Mouse (Mus musculus): ENCODE measurements around the gene Epb41l5.

Gene Epb41l5

DNA sequence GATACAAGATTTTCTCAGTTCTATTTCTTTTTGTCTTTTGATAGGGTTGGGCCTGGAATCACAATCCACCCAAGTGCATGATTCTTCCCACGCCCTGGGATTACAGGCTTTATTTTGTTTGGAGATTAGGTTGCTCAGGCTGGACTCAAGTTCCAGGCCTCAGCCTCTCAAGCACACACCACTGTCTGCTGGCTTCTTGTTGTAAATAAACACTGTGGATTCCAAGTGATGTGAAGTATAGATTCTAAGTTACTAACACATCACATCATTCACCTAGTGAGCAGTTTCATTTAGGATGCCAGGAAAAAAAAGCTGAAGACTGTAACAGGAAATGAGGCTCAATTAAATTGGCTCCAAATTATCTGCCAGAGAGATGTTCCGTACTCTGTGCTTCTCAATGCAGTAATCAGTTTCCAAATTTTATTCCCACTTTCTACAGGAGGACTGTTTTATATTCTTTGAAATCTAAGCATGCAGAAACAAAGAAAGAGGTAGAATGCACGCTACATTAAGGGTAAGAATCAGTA, 51.8 kb downstream of the Epb41l5 start:
- DNase-seq (ENCODE audit: low spot score in 2 of 2) = no peak

DNA sequence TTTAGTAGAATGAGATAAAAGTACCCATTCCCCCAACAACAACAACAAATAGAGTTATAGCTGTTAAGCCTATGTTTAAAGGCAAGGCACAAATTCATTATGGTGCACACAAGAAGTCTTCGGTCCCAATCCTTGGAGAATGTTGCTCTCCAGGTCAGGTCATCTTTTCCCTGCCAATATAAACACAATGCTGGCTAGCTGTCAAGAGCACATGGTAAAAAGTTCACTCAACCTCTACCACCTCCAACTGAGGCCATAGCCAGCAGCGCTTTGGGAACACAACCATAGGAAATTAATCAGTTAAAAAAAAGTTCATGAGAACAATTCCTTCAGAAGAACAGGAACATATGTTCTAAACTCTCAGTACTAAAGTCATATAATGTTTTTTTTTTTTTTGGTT, 58.8 kb downstream of the Epb41l5 start:
- no peak for DNase-seq (ENCODE audit: low spot score in 2 of 2)

DNA sequence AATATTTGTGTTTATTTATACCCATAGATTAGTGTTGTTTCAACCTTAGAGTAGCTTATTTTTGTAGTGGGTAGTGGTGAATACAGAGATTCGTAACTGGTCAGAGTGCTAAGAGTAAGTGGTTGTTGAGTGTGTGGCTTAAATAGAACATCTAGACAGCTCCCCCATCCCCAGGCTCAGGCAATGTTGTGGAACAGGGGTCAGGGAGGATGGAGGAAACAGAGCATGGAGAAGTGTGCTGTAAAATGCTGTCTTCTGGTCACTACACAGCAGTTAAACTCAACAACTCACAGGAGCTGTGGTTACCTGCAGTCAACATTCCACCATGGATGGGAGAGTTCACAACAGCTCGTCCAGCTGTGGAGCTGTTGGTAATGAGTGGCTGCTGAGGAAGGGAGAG, 63.8 kb downstream of the Epb41l5 start:
- no peak for DNase-seq (ENCODE audit: low spot score in 2 of 2)

DNA sequence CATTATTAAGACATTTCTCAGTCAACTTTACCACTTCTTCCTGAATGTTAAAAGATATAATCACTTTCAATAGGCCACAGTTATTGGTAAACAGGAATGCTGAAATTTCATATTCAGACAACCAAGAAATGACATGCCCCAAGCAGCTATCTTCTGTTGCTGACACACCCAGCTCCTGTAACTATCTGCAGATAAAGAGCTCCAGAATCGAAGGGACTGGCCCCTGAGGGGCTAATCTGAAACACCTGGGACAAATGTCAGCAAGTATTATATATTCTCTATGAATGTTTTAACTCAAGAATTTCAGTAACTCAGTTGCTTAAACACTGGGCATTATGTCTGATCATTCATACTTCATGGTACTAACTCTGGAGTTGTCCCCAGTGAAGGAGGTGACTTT, 78.7 kb downstream of the Epb41l5 start:
- DNase-seq (ENCODE audit: low spot score in 2 of 2) = no peak

DNA sequence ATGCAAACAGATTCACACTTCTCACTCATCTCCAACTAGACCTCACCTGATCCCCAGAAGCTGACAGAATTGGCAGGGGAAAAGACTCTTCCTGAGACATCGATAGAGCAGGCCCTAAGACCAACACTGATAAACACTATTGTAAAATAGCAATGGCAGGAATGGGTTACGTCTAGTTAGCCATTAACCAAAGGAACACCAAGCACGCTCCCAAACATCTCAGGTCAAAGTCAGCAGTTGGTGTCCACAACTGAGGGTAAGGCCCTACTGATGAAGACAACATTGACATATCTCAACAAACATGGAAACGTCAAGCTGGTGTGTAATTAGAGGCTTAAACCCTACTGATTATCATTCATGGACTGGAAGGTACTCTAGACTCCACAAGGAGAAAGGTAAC, 83.3 kb downstream of the Epb41l5 start:
- DNase-seq (ENCODE audit: low spot score in 2 of 2) = no peak

DNA sequence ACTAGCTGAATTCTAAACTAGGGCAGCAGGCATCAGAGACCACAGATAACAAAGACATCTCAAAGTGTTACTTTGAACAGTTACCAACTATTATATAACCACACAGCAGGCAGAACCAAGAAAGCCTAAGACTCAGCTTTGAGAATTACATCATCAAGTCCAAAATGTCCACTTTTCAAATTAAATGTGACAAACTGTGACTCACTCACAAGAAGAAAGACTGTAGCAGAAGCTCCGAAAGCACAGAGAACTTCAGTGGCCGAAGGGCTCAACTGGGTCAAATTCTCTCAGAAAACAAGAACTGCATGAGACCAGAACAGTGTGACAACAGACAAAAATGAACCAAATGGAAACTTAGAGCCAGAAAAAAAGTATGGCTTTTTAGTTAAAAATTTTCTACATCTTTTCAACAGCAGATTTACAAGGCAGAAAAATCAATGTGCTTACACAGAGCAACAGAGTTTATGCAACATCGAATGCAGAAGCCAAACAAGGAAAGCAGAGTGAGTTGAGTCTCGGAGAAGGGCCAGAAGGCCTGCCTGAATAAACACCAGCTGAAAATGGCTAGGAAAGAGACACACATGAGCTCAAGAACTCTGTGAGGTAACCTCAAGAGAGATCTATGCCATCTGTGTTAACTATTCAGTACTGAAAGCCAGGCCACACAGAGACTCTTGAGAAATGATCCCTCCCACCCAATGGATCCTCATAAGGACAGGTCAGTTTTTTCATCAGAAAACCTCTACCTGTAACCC, 91.0 kb downstream of the Epb41l5 start:
- DNase-seq (ENCODE audit: low spot score in 2 of 2) = no peak

DNA sequence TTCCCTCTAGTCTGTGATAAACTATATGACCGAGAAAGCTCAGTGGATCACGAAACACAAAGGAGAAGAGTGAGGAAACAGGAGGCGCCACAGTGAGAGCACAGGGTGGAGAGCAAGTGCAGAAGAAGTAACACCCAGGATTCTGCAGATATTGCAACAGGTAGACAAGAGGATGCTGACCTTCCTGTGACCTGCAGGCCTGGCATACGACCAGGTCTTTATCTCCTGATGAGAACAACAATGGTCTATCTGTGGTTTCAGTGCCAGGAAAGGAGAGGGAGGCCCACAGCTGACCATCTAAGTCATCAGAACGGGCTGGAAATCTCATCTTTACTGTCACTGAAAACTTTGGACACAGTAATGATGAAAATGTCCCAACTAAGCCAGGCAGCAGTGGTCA, 93.1 kb downstream of the Epb41l5 start:
- DNase-seq (ENCODE audit: low spot score in 2 of 2) = no peak

DNA sequence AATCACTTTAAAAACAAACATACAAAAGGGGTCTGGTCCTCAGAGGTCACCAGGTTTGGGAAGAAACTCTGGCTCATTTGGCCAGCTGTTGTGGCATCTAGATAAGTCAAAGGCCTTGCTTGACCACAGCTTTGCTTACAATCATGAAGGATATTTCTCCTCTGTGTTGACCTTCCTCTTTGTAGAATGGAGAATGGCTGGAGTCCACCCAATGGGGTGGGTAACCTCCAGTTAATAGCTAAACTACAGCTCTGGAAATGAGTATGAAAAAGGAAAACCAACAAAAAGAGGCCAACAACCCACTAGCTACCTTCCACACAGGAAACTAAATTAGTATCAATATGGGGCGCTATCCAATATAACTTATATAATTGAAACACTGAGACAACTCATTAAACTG, 97.1 kb downstream of the Epb41l5 start:
- no peak for DNase-seq (ENCODE audit: low spot score in 2 of 2)

DNA sequence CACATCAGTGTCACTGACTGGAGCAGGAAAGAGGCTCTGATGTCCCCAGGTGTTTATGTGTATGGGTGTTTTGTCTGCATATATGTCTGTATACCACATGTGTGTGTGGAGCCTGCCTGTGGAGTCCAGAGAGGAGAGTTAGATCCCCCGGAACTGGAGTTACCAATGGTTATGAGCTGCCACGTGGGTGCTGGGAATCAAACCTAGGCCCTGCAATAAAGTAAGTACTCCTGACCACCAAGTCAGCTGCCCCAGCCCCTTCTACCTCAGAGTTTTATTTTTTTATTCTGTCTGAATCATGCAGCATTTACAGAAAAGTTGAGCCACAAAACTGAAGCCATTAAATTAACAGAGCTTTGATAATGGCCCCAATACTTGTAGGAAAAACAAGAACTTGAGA, 98.7 kb downstream of the Epb41l5 start:
- DNase-seq (ENCODE audit: low spot score in 2 of 2) = no peak

DNA sequence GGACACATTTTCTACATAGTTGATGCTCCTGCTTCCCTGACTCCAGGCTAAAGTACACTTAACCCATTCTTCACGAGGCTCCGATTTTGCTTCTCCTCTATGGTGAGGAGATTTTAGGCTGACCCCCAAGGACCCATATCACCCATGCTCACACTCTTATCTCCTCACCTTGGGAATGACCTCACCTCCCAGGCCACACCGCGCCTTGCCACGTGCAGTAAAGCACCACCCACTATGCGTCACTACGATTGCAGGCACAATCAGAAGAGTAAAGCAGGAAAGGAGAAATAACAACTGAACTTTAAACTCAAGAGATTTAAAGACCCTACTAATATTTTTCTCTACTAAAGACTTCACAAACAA, 99.5 kb downstream of the Epb41l5 start:
- DNase-seq (ENCODE audit: low spot score in 2 of 2) = no peak

DNA sequence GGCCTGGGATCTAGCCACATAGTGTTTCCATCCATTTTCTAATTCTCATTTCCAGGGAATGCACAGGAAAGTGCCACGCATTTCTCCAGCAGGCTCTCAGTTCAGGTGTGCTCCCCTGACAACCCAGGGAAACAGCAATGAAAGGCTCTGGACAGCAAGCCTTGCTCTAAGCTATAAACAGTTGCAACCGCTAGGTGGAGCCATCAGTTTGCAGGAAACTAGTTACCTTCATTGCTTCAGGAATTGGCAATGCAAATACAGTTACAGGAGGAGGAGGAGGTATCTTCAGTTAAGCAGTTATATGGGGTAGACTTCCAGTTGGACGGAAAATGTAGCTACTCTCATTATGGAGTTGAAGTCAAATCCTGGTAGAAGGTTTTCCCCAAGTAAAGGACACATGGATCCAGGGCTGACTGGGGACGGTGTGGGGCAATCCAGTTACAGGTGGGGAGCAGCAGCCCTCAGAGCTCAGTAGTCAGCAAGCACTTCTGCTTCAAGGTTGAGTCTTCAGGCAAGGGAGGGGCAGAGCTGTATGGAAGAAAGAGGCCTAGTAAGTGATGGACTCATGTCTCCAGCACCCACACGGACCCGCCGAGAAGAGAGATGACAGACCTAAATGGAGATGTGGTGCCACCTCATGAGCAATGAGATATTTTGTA, 100.0 kb downstream of the Epb41l5 start:
- DNase-seq (ENCODE audit: low spot score in 2 of 2) = peak; percentile 54 to 82

DNA sequence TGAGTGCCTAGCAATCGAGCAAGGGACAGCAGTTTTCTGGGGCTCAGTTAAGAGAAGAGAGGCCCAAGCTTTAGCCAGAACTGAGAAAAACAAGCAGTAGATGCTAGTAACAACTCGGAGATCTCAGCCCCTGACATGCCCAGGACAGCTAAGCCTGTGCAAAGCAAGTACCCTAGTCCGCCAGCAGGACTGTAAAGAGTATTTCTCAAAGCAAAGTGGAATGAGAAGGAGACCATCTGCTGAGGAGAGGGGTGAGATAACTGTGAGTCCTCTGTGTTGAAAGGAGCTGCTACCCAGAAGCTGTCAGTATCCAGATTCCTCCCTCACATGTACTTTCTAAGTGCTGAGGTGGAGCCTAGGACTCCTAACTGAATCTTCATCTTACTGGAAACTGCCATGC, 102.3 kb downstream of the Epb41l5 start:
- no peak for DNase-seq (ENCODE audit: low spot score in 2 of 2)

DNA sequence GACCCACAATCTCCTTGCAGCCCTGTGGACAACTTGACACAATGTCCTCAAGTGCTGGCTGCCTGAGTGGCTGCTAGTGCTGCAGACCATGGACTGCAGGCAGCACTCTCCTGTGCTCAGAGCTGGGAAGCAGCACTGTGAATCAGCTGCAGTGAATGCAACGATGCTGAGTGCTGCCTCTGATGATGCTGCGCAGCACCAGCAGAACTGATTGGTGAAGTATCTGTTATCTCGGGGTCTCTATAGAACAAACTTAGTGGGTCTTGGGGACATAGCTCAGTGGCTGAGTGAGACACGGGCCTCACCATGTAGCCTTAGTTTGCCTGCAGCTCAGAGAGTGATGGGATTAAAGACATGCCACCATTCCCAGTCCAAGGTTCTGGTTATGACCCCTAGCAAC, 103.1 kb downstream of the Epb41l5 start:
- no peak for DNase-seq (ENCODE audit: low spot score in 2 of 2)

DNA sequence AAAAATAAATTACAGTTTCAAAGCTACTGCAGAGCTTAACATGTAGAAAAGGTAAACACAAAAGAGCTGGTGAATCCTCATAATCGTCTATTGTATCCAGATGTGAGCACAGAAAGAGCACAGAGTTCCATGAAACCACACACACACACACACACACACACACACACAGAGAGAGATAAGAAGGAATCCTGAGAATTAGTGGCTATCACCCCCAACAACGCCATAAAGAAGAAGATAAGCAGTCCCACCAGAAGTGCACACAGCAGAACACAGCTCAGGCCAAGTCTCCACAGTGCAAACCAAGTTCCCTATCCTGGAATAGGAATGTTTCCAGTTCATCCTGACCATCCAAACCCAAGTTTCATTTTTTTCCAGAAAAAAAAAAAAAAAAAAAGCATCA, 103.6 kb downstream of the Epb41l5 start:
- DNase-seq (ENCODE audit: low spot score in 2 of 2) = no peak

DNA sequence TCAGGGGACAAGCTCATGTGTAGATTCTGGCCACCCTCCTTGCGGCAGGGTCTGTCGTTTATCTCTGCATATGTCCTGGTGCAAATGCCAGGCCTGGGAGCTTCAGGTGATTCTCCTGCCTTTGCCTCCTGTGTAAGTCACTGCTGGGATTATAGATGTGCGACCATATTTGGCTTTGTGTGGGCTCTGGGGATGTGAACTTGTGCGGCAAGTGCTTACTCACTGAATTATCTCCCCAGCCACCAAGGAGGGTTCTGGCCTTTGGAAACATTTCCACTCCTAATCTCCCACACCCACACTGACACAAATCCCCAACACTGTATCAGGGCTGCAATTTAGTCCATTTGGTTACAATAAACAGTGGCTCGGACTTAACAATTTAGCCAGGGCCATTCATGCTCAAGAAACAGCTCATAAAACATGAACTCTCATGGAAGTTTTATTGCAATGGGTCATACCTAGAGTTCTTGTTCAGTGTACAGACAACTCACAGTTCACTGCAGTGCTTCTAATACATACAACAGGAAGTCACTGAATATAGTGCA, 104.1 kb downstream of the Epb41l5 start:
- no peak for DNase-seq (ENCODE audit: low spot score in 2 of 2)

DNA sequence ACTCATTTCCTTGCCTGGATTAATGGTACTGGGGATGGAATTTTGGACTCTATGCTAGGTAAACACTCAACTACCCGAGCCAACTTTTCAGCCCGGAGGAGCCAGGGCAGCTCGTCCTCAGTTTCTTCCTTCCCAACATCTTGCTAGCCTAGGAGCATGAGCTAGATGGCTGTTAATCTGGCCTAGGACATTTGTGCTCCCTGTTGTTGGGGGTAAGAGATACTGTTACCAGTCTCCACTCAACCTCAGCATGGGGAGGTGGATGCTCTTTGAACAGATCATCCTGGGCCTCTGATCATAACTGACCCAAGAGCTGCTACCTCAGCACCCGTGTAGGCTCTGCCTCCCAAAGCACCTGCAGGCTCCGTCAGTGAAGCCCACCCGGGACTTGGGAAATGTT, 105.5 kb downstream of the Epb41l5 start:
- no peak for DNase-seq (ENCODE audit: low spot score in 2 of 2)

DNA sequence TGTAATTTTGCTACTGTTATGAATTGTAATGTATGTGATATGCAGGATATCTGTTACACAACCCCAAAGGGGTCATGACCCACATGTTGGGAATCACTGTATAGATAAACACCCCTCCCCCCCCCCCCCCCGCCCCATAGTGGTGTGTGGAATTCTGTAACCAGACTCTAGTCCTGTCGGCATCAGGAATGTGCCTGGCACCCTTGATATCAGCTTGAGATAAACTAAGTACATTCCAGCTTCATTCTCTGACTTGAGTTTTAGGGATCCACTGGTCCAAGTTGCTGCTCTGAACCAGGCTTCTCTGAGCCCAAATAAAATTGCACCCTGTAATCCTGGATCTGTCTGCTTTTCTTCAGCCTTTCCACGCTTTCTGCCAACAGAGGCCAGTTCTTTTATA, 107.2 kb downstream of the Epb41l5 start:
- DNase-seq (ENCODE audit: low spot score in 2 of 2) = no peak

DNA sequence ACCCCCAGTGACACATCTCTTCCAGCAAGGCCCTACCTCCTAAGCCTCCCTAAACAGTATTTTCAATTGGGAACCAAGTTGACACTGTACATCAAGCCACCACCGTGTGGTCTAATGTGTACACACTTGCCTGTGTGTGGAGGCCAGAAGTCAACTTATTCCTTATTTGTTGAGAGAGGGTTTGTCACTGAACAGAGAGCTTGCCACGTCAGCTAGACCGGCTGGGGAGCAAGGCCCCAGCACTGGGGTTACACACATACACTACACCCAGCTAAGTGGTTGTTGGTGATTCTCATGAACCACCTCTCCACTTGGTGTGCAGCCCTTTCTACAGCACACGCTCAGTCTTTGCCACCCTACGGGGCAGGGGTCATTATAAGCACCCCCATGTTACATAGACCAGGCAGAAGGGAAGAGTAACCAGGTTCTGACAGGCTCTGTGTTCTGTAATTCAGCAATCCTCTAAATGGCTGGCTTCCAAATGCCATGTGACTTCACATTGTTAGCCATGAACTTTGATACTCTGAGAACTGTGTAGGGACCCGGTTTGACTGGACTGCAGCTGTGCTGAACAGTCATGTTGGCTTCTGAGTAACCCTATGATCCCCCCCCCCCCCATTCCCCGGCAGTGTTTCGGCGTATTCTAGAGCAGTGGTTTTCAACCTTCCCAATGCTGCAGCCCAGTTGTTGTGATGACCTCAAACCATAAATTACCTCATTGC, 107.8 kb downstream of the Epb41l5 start:
- DNase-seq (ENCODE audit: low spot score in 2 of 2) = no peak

DNA sequence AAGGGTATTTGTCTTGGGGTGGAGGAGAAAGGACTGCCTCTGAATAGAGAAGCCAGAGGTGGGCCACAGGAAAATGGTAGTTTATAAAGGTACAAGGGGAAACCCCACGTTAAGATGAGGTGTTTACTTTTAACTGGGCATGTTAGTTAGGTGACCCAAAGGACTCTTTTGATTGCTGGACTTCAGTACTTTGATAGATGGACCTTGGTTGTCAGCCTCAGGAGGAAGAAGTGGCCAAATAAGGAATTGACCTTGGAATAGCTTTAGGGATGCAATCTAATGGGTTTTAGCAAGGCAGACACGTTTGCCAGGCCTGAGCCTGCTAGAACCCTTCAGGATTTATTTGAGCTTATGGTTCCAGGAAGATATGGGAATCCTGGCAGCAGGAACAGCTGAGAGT, 109.5 kb downstream of the Epb41l5 start:
- DNase-seq (ENCODE audit: low spot score in 2 of 2) = no peak

DNA sequence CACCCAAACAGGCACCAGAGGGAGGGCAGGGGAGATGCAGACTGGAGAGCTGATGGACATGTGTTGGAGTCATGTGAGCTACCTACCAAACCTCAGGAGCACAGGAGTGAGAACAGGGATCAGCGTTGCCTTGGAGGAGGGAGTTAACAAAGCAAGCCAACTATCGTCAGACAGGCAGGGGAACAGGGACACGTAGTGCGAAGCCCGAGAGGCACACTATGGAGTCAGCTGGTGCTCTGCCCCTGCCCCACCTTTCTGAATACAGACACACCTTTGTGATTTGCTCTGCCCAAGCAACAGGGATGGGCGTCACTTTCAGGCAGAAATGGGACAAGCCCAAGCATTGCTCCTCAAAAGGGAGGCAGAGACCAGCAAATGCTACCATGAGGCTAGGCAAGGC, 111.1 kb downstream of the Epb41l5 start:
- DNase-seq (ENCODE audit: low spot score in 2 of 2) = no peak

DNA sequence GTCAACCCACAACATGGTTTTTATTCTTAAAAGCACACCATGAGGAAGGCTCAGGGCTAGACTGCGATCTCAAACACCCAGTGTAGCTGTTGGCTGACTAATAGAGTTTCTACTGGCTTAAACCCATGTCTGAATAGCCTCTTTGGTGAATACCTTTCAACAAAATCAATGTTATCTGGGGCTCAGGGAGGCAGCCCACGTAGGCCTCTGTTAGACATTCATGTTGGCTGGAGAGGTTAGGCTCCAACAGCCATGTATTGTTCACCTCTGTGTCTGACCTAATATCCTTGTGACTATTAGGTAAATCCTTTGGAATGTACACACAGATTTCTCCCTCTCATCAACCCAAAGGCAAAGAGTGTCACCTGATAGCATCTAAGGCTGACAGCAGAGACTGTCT, 112.7 kb downstream of the Epb41l5 start:
- no peak for DNase-seq (ENCODE audit: low spot score in 2 of 2)

DNA sequence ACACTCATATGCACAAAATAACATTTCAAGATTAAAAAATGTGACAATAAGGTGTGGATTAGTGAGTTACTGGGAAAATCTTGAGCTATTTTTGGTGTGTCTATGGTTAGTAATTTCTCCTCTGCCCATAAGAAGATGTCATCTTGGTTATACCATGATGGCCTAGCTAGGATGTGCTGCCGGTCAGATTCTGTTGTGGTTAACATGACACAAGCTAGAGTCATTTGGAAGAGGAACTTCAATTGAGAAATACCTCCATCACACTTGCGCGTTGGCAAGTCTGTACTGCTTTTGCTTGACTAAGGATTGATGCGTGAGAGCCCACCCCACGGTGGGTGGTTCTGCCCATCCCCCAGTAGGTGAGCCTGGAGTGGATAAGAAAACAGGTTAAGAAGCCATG, 114.5 kb downstream of the Epb41l5 start:
- no peak for DNase-seq (ENCODE audit: low spot score in 2 of 2)
